Mouse (Mus musculus) retina, adult 2 months (tissue): ENCODE data around the gene Ankrd2.

ENCODE experiments used
- DNase-seq: peaks from one replicate; pipeline ENCODE4 v3.0.0-alpha.2; 2012; ENCODE audit warnings: low read depth, low spot score

The Ankrd2 gene

GRCm38 (mm10) chr19:42090637-42091141 lies 54.9 kb downstream of the Ankrd2 start:
- DNase-seq, result no peak
